Mouse (Mus musculus) ES-Bruce4 (cell line): ENCODE measurements around the gene Tecpr1. TPM values are rescaled to one million over a fixed set of nuclear protein-coding genes. Genes with fewer than 3 reads are reported as not detected.

ENCODE experiments used
- H3K27ac ChIP-seq: 2 replicates; pipeline ENCODE4 v1.5.1; 2012; ENCODE audit warnings: low read length, inconsistent platforms; ENCODE audit not compliant: insufficient read depth
- H3K27me3 ChIP-seq: 2 replicates; pipeline ENCODE4 v1.6.1; 2012; ENCODE audit warnings: mild to moderate bottlenecking, low read length, inconsistent platforms; ENCODE audit not compliant: control insufficient read depth, poor library complexity, insufficient read depth, severe bottlenecking
- H3K36me3 ChIP-seq: 2 replicates; pipeline ENCODE4 v1.6.1; 2012; ENCODE audit warnings: inconsistent platforms, mild to moderate bottlenecking, low read length, moderate library complexity; ENCODE audit not compliant: control insufficient read depth, poor library complexity, insufficient read depth, severe bottlenecking
- H3K4me1 ChIP-seq: one replicate; pipeline ENCODE4 v1.8.1; 2011; ENCODE audit warnings: low read length; ENCODE audit not compliant: control insufficient read depth, insufficient read depth
- H3K4me3 ChIP-seq: 2 replicates; pipeline ENCODE4 v1.5.1; 2011; ENCODE audit warnings: low read depth, mild to moderate bottlenecking, low read length
- H3K9ac ChIP-seq: 2 replicates; pipeline ENCODE4 v1.6.1; 2012; ENCODE audit warnings: low read depth, mild to moderate bottlenecking, inconsistent platforms; ENCODE audit not compliant: poor library complexity, severe bottlenecking
- H3K9me3 ChIP-seq: replicated peaks from 2 replicates; pipeline ENCODE4 v1.6.1; 2012; ENCODE audit warnings: mild to moderate bottlenecking, low read length, inconsistent platforms; ENCODE audit not compliant: control insufficient read depth, poor library complexity, insufficient read depth, severe bottlenecking
- CTCF ChIP-seq: IDR thresholded peaks from one replicate; pipeline ENCODE4 v1.8.1; 2011; ENCODE audit warnings: low read depth, low read length
- EP300 ChIP-seq: IDR thresholded peaks from 2 replicates; pipeline ENCODE4 v1.6.1; 2011; ENCODE audit warnings: low read depth, low read length; ENCODE audit not compliant: insufficient read depth
- POLR2A ChIP-seq: IDR thresholded peaks from one replicate; pipeline ENCODE4 v1.8.1; 2011; ENCODE audit warnings: low read length; ENCODE audit not compliant: insufficient read depth
- polyA plus RNA-seq: library from polyadenylated mRNA; stranded (reverse); fragments of >200 nt; gene quantifications from 2 replicates; pipeline ENCODE4 v1.2.4, GENCODE M21; 2011; ENCODE audit warnings: low read depth; ENCODE audit not compliant: missing spikeins, insufficient read depth, insufficient read length

The Tecpr1 gene
- polyA plus RNA-seq, 1 experiment = 10.7 TPM

DNA sequence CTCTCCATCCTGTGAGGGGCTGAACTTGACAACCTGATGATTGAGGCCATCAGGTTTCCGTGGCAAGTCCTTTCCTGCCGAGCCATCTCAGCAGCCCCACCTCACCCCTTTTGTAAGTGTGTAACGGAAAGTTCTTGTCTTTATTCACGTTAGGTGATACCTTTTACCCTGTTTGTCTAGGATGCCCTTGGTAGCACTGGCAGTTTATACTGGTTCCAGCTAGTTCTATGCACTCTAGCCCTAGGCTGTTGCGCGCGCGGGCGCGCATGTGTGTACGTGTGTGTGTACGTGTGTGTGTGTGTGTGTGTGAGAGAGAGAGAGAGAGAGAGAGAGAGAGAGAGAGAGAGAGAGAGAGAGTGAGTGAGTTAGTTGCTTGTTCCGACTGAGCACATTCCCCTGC is 40.1 kb upstream of the Tecpr1 start:
- H3K27ac ChIP-seq = no peak overlapping the region
- no peak overlapping the region for H3K4me3 ChIP-seq
- no peaks in the 10 kb centered on the region for H3K27me3 ChIP-seq
- TF ChIP-seq POLR2A (no peak), EP300 (no peak), CTCF (no peak)
- H3K9ac ChIP-seq = no peak overlapping the region
- H3K9me3 ChIP-seq = no peaks in the 10 kb centered on the region
- peaks cover 12% of the 10 kb centered on the region for H3K4me1 ChIP-seq
- H3K36me3 ChIP-seq = 0 out of 2 replicates have a peak, but pooled peaks cover 2% of the 10 kb centered on the region

DNA sequence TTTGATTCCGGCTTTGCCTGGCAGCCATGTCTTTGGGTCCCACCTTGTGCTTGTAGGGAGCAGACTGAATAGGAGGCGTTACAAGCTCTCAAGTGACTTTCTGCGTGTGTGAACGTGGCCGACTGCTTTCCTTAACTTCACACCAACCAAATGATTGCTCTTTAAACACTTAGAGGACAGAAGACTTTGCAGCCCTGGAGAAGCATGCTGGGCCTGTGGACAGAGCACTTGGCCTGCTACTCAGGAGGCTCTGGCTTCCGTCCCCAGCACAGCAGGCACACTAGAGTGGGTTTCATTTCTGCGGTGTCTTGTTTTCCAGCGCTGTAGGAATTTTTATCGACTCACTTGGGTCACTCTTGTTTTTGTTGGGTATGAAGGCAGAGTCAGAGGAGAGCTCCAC is 39.7 kb upstream of the Tecpr1 start:
- Histone ChIP-seq H3K36me3 (0 out of 2 replicates have a peak, but pooled peaks cover 2% of the 10 kb centered on the region), H3K4me1 (peaks cover 12% of the 10 kb centered on the region), H3K9me3 (no peaks in the 10 kb centered on the region), H3K9ac (no peak overlapping the region), H3K27me3 (no peaks in the 10 kb centered on the region), H3K4me3 (no peak overlapping the region), H3K27ac (no peak overlapping the region)
- no peak for TF ChIP-seq EP300
- no peak for TF ChIP-seq POLR2A

DNA sequence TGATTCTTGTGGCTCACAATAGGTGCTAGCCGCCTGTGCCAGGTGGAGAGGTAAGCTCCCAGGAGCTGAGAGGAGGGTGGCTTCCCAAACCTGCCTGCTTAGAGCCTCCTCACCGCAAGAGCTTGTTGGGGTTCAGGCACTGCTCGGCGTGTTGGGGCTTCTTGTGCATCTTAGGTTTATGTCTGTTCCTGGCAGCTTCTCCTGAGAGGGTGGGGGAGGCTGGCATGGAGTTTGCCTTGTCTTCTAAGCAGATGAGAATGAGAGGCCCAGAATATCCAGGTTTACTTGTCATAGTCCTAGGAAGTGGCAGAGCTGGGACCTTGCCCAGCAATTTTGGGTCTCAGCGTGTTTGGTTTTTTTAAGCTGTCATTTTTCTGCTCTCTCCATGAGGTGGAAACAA is 38.4 kb upstream of the Tecpr1 start:
- Histone ChIP-seq H3K9me3 (no peaks in the 10 kb centered on the region), H3K27me3 (no peaks in the 10 kb centered on the region), H3K36me3 (0 out of 2 replicates have a peak, but pooled peaks cover 2% of the 10 kb centered on the region), H3K4me1 (peaks cover 12% of the 10 kb centered on the region), H3K9ac (no peak overlapping the region), H3K4me3 (no peak overlapping the region), H3K27ac (no peak overlapping the region)
- no peak for TF ChIP-seq POLR2A
- TF ChIP-seq CTCF = no peak
- no peak for TF ChIP-seq EP300

DNA sequence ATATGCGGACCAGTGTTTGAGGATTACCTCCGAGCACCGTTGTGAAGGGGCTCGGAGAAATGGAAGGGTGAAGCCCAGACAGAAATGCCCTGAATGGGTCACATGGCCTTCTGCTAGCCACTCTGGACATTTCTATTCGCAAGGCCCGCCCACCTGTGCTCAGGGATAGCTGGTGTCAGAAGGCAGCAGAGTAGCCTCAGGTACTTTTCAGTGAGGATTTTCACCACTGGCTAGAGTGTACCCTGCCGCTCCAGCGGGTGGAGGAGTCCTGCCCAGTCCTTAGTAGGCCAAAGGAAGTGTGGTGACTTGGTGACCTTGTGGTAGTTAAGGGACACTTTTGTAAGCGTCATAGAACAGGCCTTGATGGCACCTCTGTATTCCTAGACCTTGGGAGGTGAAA is 37.9 kb upstream of the Tecpr1 start:
- peaks cover 15% of the 10 kb centered on the region for H3K4me1 ChIP-seq

DNA sequence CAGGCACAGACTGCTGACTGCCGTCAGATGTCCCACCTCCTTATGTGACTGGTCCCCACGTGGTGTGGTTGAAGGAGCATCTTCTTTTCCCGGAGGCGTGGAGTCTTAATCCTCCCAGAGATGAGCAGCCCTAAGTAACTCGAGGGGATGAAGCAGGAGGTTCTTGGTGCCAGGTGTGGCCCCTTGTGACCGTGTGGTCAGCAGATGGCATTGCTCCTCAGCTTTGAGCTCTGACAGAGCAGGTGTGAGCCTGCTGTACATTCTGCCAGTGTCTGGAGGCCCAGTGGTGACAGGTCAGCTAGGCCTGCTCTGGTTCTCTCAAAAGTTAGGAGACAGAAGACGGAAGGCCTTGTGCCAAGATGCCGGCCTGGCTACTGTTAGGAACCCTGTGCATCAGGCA is 37.0 kb upstream of the Tecpr1 start:
- H3K27me3 ChIP-seq = no peaks in the 10 kb centered on the region
- no peaks in the 10 kb centered on the region for H3K36me3 ChIP-seq
- no peaks in the 10 kb centered on the region for H3K9me3 ChIP-seq
- no peak overlapping the region for H3K27ac ChIP-seq
- no peak for TF ChIP-seq CTCF
- no peak for TF ChIP-seq EP300
- no peak for TF ChIP-seq POLR2A
- no peak overlapping the region for H3K4me3 ChIP-seq
- peaks cover 15% of the 10 kb centered on the region for H3K4me1 ChIP-seq
- no peak overlapping the region for H3K9ac ChIP-seq

More for the DNA sequence above, 37.9 kb upstream of the Tecpr1 start:
- no peaks in the 10 kb centered on the region for H3K9me3 ChIP-seq
- TF ChIP-seq EP300 (no peak), CTCF (no peak), POLR2A (no peak)
- no peak overlapping the region for H3K27ac ChIP-seq
- no peaks in the 10 kb centered on the region for H3K27me3 ChIP-seq
- no peak overlapping the region for H3K9ac ChIP-seq
- no peaks in the 10 kb centered on the region for H3K36me3 ChIP-seq
- H3K4me3 ChIP-seq = no peak overlapping the region

DNA sequence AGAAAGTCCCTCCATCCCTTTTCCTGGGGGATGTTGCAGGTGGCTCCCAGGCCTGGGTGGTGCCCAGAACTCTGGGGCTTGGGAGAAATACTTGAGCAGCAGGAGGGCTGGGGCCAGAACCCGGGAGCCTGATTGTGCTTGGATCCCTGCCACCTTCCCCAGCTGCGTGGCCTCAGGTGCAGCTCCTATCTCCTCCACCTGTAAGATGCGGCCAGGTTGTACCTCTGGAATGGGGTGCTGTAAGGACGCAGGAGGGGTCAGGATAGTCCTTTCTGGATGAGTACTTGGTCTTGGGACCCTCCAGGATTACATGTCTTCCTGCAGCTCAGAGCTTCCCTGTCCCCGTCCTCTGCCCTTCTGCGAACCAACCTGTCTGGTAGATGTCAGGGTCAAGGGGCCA is 35.8 kb upstream of the Tecpr1 start:
- no peak overlapping the region for H3K27ac ChIP-seq
- no peaks in the 10 kb centered on the region for H3K27me3 ChIP-seq
- no peaks in the 10 kb centered on the region for H3K9me3 ChIP-seq
- TF ChIP-seq CTCF = no peak
- TF ChIP-seq EP300 = no peak
- no peak for TF ChIP-seq POLR2A
- no peak overlapping the region for H3K4me3 ChIP-seq
- H3K9ac ChIP-seq = no peak overlapping the region
- H3K36me3 ChIP-seq = no peaks in the 10 kb centered on the region
- peaks cover 15% of the 10 kb centered on the region for H3K4me1 ChIP-seq
